Mouse (Mus musculus): ENCODE data around the gene Ick. TPM values are rescaled to one million over a fixed set of nuclear protein-coding genes. Genes with fewer than 3 reads are reported as not detected.
A peak's percentile ranks its signal among the peaks of the same experiment; 100 is the strongest.
"Not testable (repeated sequence)": the region's sequence is repeated elsewhere in the genome, so short reads cannot be mapped to it uniquely, and the experiment has no call there.

Gene Ick
- polyA plus RNA-seq, 1 experiment = 21.1 TPM

- TF ChIP-seq POLR2A (IDR thresholded peaks at IDR 0.05; ENCODE audit: borderline replicate concordance, extremely low read depth, low read depth, low read length) (no peak), CTCF (IDR thresholded peaks at IDR 0.05; ENCODE audit: insufficient read depth, low read length) (no peak)
- Histone ChIP-seq H3K4me1 (ENCODE audit: control insufficient read depth, insufficient read depth, low read length) (peaks cover 20% of the 10 kb centered on the region), H3K4me3 (replicated peaks; ENCODE audit: extremely low read depth, low read depth, low read length) (no peak overlapping the region)
- no peak for DNase-seq
- WGBS = 73% methylated on average over 10 of the region's 10 CpGs
These were observed 17.7 kb downstream of the Ick start for GRCm38 (mm10) chr9:78126643-78127042.

DNA sequence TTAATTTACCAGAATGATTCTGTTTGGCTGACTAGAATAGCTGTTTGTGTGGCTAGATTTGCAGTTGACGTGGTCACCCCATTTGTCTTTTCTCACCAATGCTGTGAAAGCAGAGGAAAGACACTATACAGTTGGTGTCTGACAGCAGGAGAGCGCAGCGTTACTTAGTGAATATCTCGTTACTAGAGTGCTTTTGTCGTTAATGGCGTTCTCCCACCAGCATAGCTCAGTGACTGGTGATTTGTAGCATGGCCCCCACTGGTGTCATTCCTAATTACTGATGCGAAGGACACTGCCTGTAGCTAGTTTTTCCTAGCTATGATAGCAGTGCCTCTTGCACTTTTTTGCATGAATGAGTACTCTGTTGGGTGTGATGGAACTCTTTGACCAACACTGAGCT lies 26.7 kb downstream of the Ick start:
- Histone ChIP-seq H3K4me3 (replicated peaks; ENCODE audit: extremely low read depth, low read depth, low read length) (no peak overlapping the region), H3K4me1 (ENCODE audit: control insufficient read depth, insufficient read depth, low read length) (peaks cover 8% of the 10 kb centered on the region)
- DNase-seq = no peak
- TF ChIP-seq POLR2A (IDR thresholded peaks at IDR 0.05; ENCODE audit: borderline replicate concordance, extremely low read depth, low read depth, low read length) (no peak), CTCF (IDR thresholded peaks at IDR 0.05; ENCODE audit: insufficient read depth, low read length) (no peak)
- WGBS = 90% methylated on average over 7 of the region's 7 CpGs

GRCm38 (mm10) chr9:78138044-78138676 lies 29.2 kb downstream of the Ick start:
- 73% methylated on average over 9 of the region's 9 CpGs for WGBS
- peaks cover 8% of the 10 kb centered on the region for H3K4me1 ChIP-seq (ENCODE audit: control insufficient read depth, insufficient read depth, low read length)
- TF ChIP-seq CTCF (IDR thresholded peaks at IDR 0.05; ENCODE audit: insufficient read depth, low read length) (no peak), POLR2A (IDR thresholded peaks at IDR 0.05; ENCODE audit: borderline replicate concordance, extremely low read depth, low read depth, low read length) (no peak)
- no peak for DNase-seq
- H3K4me3 ChIP-seq (replicated peaks; ENCODE audit: extremely low read depth, low read depth, low read length) = no peak overlapping the region

DNA sequence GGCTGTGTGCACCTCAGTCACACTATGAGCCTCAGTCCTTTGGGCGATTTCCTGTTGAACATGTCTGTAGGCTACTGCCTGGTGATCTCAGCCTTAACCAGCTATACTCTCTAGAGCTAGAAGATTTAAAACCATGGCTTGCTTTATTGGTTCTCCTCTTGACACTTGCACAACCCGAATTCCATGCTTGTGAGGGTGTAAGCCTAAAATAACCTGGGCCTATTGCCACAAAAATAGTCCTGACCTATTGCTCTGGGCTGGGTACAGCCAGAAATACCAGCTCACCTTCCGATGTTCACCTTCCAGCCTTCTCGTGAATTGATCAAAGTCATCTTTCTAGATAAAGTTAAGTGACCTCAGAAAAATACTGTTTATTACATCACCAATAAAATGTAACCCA lies 30.5 kb downstream of the Ick start:
- no peak overlapping the region for H3K4me3 ChIP-seq (replicated peaks; ENCODE audit: extremely low read depth, low read depth, low read length)
- WGBS = 57% methylated on average over 4 of the region's 4 CpGs
- peaks cover 8% of the 10 kb centered on the region for H3K4me1 ChIP-seq (ENCODE audit: control insufficient read depth, insufficient read depth, low read length)
- TF ChIP-seq POLR2A (IDR thresholded peaks at IDR 0.05; ENCODE audit: borderline replicate concordance, extremely low read depth, low read depth, low read length) (no peak), CTCF (IDR thresholded peaks at IDR 0.05; ENCODE audit: insufficient read depth, low read length) (no peak)
- peak; percentile 26 for DNase-seq

DNA sequence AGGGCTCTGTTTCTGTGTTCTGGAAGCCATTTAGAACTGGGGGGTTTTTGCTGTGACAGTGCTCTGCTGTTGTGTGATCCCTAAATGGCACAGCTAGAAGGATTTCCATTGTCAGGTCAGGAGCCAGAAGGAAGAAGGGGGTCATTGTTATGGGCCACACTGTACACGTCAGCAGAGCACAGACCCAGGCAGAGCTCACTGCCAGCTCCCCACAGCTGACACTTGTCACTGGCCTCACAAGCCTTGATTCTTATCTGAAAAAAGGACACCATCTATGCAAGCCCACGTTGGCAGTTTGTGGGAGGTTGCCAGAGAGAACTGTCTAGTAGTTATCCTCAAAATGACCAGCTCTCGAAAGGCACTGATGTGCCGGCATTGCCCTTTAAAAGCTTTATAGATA lies 37.1 kb downstream of the Ick start:
- TF ChIP-seq POLR2A (IDR thresholded peaks at IDR 0.05; ENCODE audit: borderline replicate concordance, extremely low read depth, low read depth, low read length) (no peak), CTCF (IDR thresholded peaks at IDR 0.05; ENCODE audit: insufficient read depth, low read length) (no peak)
- H3K4me3 ChIP-seq (replicated peaks; ENCODE audit: extremely low read depth, low read depth, low read length) = no peak overlapping the region
- DNase-seq = no peak
- 64% methylated on average over 4 of the region's 4 CpGs for WGBS
- no peaks in the 10 kb centered on the region for H3K4me1 ChIP-seq (ENCODE audit: control insufficient read depth, insufficient read depth, low read length)

GRCm38 (mm10) chr9:78146627-78147026 lies 37.6 kb downstream of the Ick start:
- WGBS = 85% methylated on average over 6 of the region's 6 CpGs
- no peak for TF ChIP-seq POLR2A (IDR thresholded peaks at IDR 0.05; ENCODE audit: borderline replicate concordance, extremely low read depth, low read depth, low read length)
- no peak for TF ChIP-seq CTCF (IDR thresholded peaks at IDR 0.05; ENCODE audit: insufficient read depth, low read length)
- Histone ChIP-seq H3K4me3 (replicated peaks; ENCODE audit: extremely low read depth, low read depth, low read length) (no peak overlapping the region), H3K4me1 (ENCODE audit: control insufficient read depth, insufficient read depth, low read length) (no peaks in the 10 kb centered on the region)
- DNase-seq = no peak

DNA sequence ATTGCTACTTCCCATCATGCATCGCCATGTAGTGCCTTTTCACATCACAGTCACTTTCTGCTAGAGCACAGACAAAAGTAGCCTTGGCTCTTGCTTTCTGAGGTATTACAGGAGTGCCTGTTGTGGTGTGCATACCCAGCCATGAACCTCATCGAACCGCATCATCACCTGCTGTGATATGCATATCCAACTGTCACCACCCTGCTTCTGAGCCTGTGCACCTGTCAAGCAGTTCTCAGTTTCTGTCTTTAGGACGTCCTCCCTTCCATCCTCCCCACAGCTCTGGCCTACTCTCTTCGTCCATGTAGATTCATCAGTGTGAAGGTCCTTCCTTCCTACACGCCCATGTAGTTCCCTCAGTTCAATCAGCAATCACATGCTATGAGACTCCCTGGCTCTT lies 39.2 kb downstream of the Ick start:
- 90% methylated on average over 6 of the region's 6 CpGs for WGBS
- no peak for TF ChIP-seq POLR2A (IDR thresholded peaks at IDR 0.05; ENCODE audit: borderline replicate concordance, extremely low read depth, low read depth, low read length)
- no peak for TF ChIP-seq CTCF (IDR thresholded peaks at IDR 0.05; ENCODE audit: insufficient read depth, low read length)
- no peak for DNase-seq
- Histone ChIP-seq H3K4me1 (ENCODE audit: control insufficient read depth, insufficient read depth, low read length) (no peaks in the 10 kb centered on the region), H3K4me3 (replicated peaks; ENCODE audit: extremely low read depth, low read depth, low read length) (no peak overlapping the region)

- not testable (repeated sequence) for DNase-seq; H3K4me3 ChIP-seq (replicated peaks; ENCODE audit: extremely low read depth, low read depth, low read length); H3K4me1 ChIP-seq (ENCODE audit: control insufficient read depth, insufficient read depth, low read length)
- 65% methylated on average over 2 of the region's 2 CpGs for WGBS
These were observed 40.8 kb downstream of the Ick start for GRCm38 (mm10) chr9:78149770-78150169.

DNA sequence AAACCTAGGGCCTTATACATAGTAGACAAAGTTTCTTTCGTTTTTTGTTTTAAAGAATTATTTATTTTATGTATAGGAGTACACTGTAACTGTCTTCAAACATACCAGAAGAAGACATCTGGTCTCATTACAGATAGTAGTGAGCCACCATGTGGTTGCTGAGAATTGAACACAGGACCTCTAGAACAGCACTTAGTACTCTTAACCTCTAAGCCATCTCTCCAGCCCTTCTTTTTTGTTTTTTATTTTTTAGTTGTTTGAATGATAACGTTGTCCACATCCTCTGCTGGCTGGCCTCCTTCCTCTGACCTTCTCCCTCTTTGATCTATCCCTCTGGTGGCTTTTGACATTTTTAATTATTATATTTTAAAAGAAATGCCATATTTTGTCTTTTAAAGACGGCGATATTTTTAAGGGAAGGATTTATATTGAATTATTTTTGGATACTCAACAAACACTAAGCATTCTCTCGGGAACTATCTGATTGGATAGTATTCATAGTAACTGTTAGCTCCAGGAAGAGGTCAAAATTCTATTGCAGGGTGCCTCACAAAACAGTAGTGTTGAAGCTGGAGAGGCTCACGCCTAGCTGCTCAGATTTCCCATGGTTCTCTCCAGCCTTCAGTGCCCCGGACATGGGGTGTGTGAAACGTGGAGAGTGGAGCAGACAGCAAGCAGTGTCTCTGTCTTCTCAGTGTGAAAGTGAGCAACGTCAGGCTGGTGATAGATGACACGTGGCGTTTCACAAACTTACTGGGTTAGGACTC lies 45.4 kb downstream of the Ick start:
- no peak for DNase-seq
- WGBS = 62% methylated on average over 11 of the region's 11 CpGs
- no peak overlapping the region for H3K4me3 ChIP-seq (replicated peaks; ENCODE audit: extremely low read depth, low read depth, low read length)
- TF ChIP-seq POLR2A (IDR thresholded peaks at IDR 0.05; ENCODE audit: borderline replicate concordance, extremely low read depth, low read depth, low read length) = no peak
- TF ChIP-seq CTCF (IDR thresholded peaks at IDR 0.05; ENCODE audit: insufficient read depth, low read length) = no peak
- H3K4me1 ChIP-seq (ENCODE audit: control insufficient read depth, insufficient read depth, low read length) = no peaks in the 10 kb centered on the region

GRCm38 (mm10) chr9:78157221-78157620 lies 48.2 kb downstream of the Ick start:
- no peak overlapping the region for H3K4me3 ChIP-seq (replicated peaks; ENCODE audit: extremely low read depth, low read depth, low read length)
- WGBS = 94% methylated on average over 1 of the region's 1 CpGs
- H3K4me1 ChIP-seq (ENCODE audit: control insufficient read depth, insufficient read depth, low read length) = no peaks in the 10 kb centered on the region
- no peak for TF ChIP-seq CTCF (IDR thresholded peaks at IDR 0.05; ENCODE audit: insufficient read depth, low read length)
- TF ChIP-seq POLR2A (IDR thresholded peaks at IDR 0.05; ENCODE audit: borderline replicate concordance, extremely low read depth, low read depth, low read length) = no peak
- no peak for DNase-seq

Measured in lung, adult 2 months (tissue).